Mouse (Mus musculus): ENCODE data around the gene Wfikkn1. TPM values are rescaled to one million over a fixed set of nuclear protein-coding genes. Genes with fewer than 3 reads are reported as not detected.
A peak's percentile ranks its signal among the peaks of the same experiment; 100 is the strongest.

Wfikkn1 gene
- polyA plus RNA-seq, 1 experiment from 2014 or later, result 0.23 TPM

GRCm38 (mm10) chr17:25883268-25883667 lies 2.6 kb upstream of the Wfikkn1 start:
- H3K4me2 ChIP-seq, result no peak overlapping the region
- 84% methylated on average over 8 of the region's 8 CpGs for WGBS
- H3K9me3 ChIP-seq, result no peaks in the 10 kb centered on the region
- no peaks in the 10 kb centered on the region for H3K27me3 ChIP-seq (replicated peaks)
- no peak overlapping the region for H3K4me3 ChIP-seq
- no peak overlapping the region for H3K27ac ChIP-seq (replicated peaks)
- no peak for ATAC-seq (ENCODE audit: extremely low read depth, insufficient number of reproducible peaks, low FRiP score, low TSS enrichment)
- H3K9ac ChIP-seq, result no peak overlapping the region
- peaks cover 13% of the 10 kb centered on the region for H3K4me1 ChIP-seq
- peaks cover 64% of the 10 kb centered on the region for H3K36me3 ChIP-seq

GRCm38 (mm10) chr17:25882306-25882705 lies 1.6 kb upstream of the Wfikkn1 start:
- Histone ChIP-seq H3K9ac (no peak overlapping the region), H3K4me1 (peaks cover 13% of the 10 kb centered on the region), H3K4me3 (no peak overlapping the region), H3K9me3 (no peaks in the 10 kb centered on the region), H3K27me3 (replicated peaks) (no peaks in the 10 kb centered on the region), H3K36me3 (peaks cover 62% of the 10 kb centered on the region), H3K27ac (replicated peaks) (no peak overlapping the region; the same call in 1 of the 2 replicates), H3K4me2 (no peak overlapping the region)
- no peak for ATAC-seq (ENCODE audit: extremely low read depth, insufficient number of reproducible peaks, low FRiP score, low TSS enrichment)
- 33% methylated on average over 5 of the region's 5 CpGs for WGBS

- no peak overlapping the region for H3K9ac ChIP-seq
Observed at GRCm38 (mm10) chr17:25881691-25882090, 1.0 kb upstream of the Wfikkn1 start.

GRCm38 (mm10) chr17:25880913-25881641 lies 419 bp upstream of the Wfikkn1 start:
- Histone ChIP-seq H3K9me3 (no peaks in the 10 kb centered on the region), H3K27ac (replicated peaks) (no peak overlapping the region), H3K9ac (no peak overlapping the region), H3K4me2 (no peak overlapping the region), H3K27me3 (replicated peaks) (no peaks in the 10 kb centered on the region), H3K36me3 (peaks cover 60% of the 10 kb centered on the region), H3K4me3 (no peak overlapping the region), H3K4me1 (peaks cover 25% of the 10 kb centered on the region)
- WGBS, result 26% methylated on average over 5 of the region's 5 CpGs
- ATAC-seq (ENCODE audit: extremely low read depth, insufficient number of reproducible peaks, low FRiP score, low TSS enrichment), result no peak

More at GRCm38 (mm10) chr17:25881691-25882090, 1.0 kb upstream of the Wfikkn1 start:
- H3K27me3 ChIP-seq (replicated peaks), result no peaks in the 10 kb centered on the region
- H3K36me3 ChIP-seq, result peaks cover 60% of the 10 kb centered on the region
- peak overlapping the region; percentile 22; the same call in 1 of the 2 replicates for H3K27ac ChIP-seq (replicated peaks)
- ATAC-seq (ENCODE audit: extremely low read depth, insufficient number of reproducible peaks, low FRiP score, low TSS enrichment), result no peak
- H3K4me1 ChIP-seq, result peaks cover 19% of the 10 kb centered on the region
- 46% methylated on average over 4 of the region's 4 CpGs for WGBS
- H3K9me3 ChIP-seq, result no peaks in the 10 kb centered on the region
- no peak overlapping the region for H3K4me3 ChIP-seq
- H3K4me2 ChIP-seq, result no peak overlapping the region

GRCm38 (mm10) chr17:25879750-25880149 lies 908 bp downstream of the Wfikkn1 start:
- Histone ChIP-seq H3K4me3 (no peak overlapping the region), H3K4me1 (peaks cover 29% of the 10 kb centered on the region)

GRCm38 (mm10) chr17:25879261-25879660 lies 1.4 kb downstream of the Wfikkn1 start:
- Histone ChIP-seq H3K4me3 (no peak overlapping the region), H3K9ac (no peak overlapping the region), H3K9me3 (no peaks in the 10 kb centered on the region), H3K36me3 (peaks cover 52% of the 10 kb centered on the region), H3K27me3 (replicated peaks) (no peaks in the 10 kb centered on the region), H3K4me1 (peaks cover 33% of the 10 kb centered on the region), H3K4me2 (no peak overlapping the region), H3K27ac (replicated peaks) (no peak overlapping the region)
- WGBS, result 65% methylated on average over 4 of the region's 4 CpGs
- ATAC-seq (ENCODE audit: extremely low read depth, insufficient number of reproducible peaks, low FRiP score, low TSS enrichment), result no peak

More at GRCm38 (mm10) chr17:25879750-25880149, 908 bp downstream of the Wfikkn1 start:
- 86% methylated on average over 8 of the region's 8 CpGs for WGBS
- no peaks in the 10 kb centered on the region for H3K27me3 ChIP-seq (replicated peaks)
- no peak for ATAC-seq (ENCODE audit: extremely low read depth, insufficient number of reproducible peaks, low FRiP score, low TSS enrichment)
- H3K9ac ChIP-seq, result no peak overlapping the region
- H3K9me3 ChIP-seq, result no peaks in the 10 kb centered on the region
- no peak overlapping the region for H3K4me2 ChIP-seq
- peaks cover 57% of the 10 kb centered on the region for H3K36me3 ChIP-seq
- H3K27ac ChIP-seq (replicated peaks), result no peak overlapping the region

GRCm38 (mm10) chr17:25878611-25879180 lies 2.0 kb downstream of the Wfikkn1 start:
- Histone ChIP-seq H3K9ac (no peak overlapping the region), H3K27me3 (replicated peaks) (no peaks in the 10 kb centered on the region), H3K4me2 (no peak overlapping the region), H3K9me3 (no peaks in the 10 kb centered on the region), H3K36me3 (peaks cover 46% of the 10 kb centered on the region), H3K4me1 (peaks cover 39% of the 10 kb centered on the region), H3K27ac (replicated peaks) (no peak overlapping the region), H3K4me3 (no peak overlapping the region)
- no peak for ATAC-seq (ENCODE audit: extremely low read depth, insufficient number of reproducible peaks, low FRiP score, low TSS enrichment)
- WGBS, result 91% methylated on average over 19 of the region's 19 CpGs

- peaks cover 39% of the 10 kb centered on the region for H3K4me1 ChIP-seq
- WGBS, result 89% methylated on average over 32 of the region's 32 CpGs
- no peak overlapping the region for H3K9ac ChIP-seq
- H3K27ac ChIP-seq (replicated peaks), result no peak overlapping the region
- H3K9me3 ChIP-seq, result no peaks in the 10 kb centered on the region
- H3K4me3 ChIP-seq, result no peak overlapping the region
- no peak for ATAC-seq (ENCODE audit: extremely low read depth, insufficient number of reproducible peaks, low FRiP score, low TSS enrichment)
- H3K4me2 ChIP-seq, result no peak overlapping the region
- H3K27me3 ChIP-seq (replicated peaks), result no peaks in the 10 kb centered on the region
- peaks cover 39% of the 10 kb centered on the region for H3K36me3 ChIP-seq
Observed at GRCm38 (mm10) chr17:25877741-25878610, 2.7 kb downstream of the Wfikkn1 start.

GRCm38 (mm10) chr17:25877025-25877424 lies 3.6 kb downstream of the Wfikkn1 start:
- ATAC-seq (ENCODE audit: extremely low read depth, insufficient number of reproducible peaks, low FRiP score, low TSS enrichment), result no peak
- peaks cover 30% of the 10 kb centered on the region for H3K36me3 ChIP-seq

GRCm38 (mm10) chr17:25876347-25876915 lies 4.2 kb downstream of the Wfikkn1 start:
- WGBS, result 65% methylated on average over 10 of the region's 10 CpGs
- Histone ChIP-seq H3K9me3 (no peaks in the 10 kb centered on the region), H3K36me3 (peaks cover 24% of the 10 kb centered on the region), H3K27ac (replicated peaks) (no peak overlapping the region), H3K4me1 (peaks cover 35% of the 10 kb centered on the region), H3K4me2 (peak overlapping the region; percentile 95), H3K9ac (peak overlapping the region; percentile 84), H3K27me3 (replicated peaks) (no peaks in the 10 kb centered on the region), H3K4me3 (peak overlapping the region; percentile 64)
- ATAC-seq (ENCODE audit: extremely low read depth, insufficient number of reproducible peaks, low FRiP score, low TSS enrichment), result no peak

More at GRCm38 (mm10) chr17:25877025-25877424, 3.6 kb downstream of the Wfikkn1 start:
- 80% methylated on average over 3 of the region's 3 CpGs for WGBS
- Histone ChIP-seq H3K4me2 (peak overlapping the region; percentile 95; the same call in 1 of the 2 replicates), H3K27ac (replicated peaks) (no peak overlapping the region), H3K4me1 (peaks cover 39% of the 10 kb centered on the region), H3K4me3 (no peak overlapping the region), H3K27me3 (replicated peaks) (no peaks in the 10 kb centered on the region), H3K9ac (no peak overlapping the region), H3K9me3 (no peaks in the 10 kb centered on the region)

Measured in heart, embryonic 13.5 days (tissue).